Mouse (Mus musculus): ENCODE measurements around the gene Gse1.

The Gse1 gene

DNA sequence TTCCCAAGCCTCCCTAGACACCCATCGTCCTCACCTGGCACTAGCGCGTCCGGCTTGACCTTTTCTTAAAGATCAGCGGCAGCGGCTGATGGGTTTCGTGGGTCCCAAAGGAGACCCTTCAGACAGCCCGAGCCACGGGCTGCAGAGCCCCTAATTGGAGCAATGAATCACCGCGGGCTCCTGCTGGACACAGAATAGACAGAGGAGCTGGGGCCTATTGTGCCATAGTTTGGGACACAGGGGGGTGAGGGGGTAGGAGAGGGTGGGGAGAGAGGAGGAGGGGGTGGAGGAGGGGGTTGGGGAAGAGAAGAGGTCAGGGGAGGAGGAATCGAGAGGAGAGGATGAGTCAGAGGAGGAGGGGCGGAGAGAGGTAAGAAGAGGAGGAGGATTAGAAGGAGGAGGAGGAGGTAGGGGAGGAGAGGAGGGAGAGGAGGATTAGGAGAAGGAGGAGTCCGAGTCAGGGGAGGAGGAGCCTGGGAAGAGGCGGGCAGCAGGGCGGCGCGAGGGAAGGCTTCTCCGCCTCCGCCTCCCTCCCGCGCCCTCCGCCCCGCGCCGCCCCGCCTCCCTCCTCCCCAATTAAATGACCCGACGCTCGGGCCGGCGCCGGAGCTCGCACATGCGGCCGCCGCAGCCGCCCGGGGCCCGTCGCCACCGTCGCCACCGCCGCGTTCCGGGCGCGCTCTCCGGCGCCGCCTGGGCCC lies at the start of gene Gse1:
Gene Gse1 (plus strand): TSS at position 566 of the 701 bp plus-strand sequence.
- DNase-seq = peak; percentile 61

DNA sequence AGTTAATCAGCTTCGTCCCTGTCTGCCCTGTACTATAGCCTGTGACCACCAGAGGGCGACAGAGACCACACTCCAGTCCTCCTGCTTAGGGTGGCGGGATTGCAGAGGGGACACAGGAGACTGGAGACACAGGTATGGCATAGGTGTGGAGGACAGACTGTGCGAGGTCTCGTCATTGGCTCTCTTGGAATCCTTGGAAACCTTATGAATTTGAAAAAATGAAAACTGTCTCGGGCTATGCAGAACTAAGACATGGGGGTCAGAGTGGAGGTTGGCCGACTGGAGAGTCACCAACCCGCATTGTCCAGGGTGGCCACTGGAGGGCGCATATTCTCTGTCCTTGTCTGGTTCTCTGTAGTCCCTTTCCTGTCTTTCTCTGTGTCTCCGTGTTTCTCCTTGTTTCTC lies 49.2 kb upstream of the Gse1 start:
- peak; percentile 95 for DNase-seq

DNA sequence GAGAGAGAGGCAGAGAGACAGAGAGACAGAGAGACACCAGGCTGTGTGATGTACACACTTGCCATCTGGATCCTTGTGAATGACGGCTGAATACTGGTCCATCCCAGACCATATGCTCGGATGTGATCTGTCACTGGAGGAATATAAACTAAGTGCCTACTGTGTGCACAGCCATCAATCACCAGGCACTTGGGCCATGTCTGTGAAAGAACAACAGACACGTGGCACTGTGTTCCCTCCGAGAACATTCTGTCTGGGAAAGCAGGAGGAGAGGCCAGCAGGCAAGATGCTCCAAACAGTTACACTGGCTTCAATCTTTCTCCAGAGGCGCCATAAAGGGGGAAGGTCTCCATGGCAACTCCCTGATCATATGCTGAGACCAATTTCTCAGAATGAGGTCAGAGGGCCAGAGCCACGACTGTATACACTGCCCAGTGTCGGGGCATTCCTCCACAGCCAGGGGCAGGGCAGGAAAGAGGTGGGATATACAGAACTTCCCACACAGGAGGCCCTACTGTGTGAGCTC lies 47.7 kb upstream of the Gse1 start:
- DNase-seq = no peak

DNA sequence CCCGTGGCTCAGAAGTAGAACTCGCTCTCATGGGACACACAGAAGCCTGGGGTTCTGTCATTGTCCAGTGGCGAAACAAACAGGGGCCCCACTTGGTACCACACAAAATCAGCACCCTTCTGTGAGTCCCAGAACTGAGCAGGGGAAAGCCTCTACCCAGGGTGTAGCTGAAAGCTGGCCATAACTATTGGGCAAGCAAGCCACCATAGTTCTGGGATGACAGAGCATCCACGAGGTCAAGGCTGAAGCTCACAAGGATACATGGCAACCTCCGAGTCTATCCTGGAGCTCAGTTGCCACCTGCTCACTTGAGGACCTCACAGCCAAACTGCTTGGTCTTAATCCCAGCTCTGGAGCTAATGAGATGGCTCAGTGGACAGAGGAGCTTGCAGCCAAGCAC lies 47.0 kb upstream of the Gse1 start:
- no peak for DNase-seq

DNA sequence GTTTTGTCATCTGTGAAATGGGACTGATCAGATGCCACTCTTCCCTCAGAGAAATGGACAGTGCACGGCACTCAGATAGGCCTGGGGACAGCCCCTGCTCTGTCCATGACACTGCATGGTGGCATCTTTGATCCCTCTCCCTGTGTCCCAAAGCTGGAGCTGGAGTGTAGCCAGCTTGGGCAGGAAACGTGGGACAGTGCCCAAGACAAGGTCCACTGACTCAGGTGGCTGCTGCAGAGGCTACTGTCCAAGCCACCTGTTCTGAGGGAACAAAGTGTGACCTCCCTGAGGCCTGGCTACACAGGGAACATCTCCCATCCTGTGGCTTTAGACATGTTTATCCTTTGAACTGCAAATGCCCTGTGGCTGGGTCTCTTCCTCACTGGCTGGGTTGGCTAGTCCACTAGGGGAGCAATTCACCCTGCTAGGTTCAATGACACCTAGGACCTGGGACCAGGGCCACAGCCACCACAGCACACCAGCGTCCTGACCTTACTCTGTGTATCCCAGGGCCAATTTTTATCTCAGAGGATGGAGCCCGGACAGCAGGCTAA lies 46.3 kb upstream of the Gse1 start:
- DNase-seq = no peak

DNA sequence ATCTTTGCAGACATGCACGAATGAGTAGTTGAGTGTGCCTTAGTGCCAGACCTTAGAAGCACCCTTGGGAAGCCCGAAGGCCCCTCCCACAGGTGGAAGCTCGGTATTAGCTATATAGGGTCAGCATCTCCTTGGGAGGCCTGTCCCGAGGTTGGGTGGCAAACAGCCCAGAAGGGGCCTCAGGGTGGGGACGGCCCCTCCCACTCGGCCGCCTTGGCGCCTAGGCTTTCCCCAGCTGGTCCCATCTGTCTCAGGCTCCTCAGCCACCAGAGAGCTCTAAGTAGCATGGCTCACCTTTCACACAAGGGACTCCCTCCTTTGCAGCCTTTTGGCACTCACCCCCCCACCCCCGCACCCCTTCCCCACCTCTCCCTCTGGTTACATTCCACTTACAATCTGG lies 43.9 kb upstream of the Gse1 start:
- no peak for DNase-seq

DNA sequence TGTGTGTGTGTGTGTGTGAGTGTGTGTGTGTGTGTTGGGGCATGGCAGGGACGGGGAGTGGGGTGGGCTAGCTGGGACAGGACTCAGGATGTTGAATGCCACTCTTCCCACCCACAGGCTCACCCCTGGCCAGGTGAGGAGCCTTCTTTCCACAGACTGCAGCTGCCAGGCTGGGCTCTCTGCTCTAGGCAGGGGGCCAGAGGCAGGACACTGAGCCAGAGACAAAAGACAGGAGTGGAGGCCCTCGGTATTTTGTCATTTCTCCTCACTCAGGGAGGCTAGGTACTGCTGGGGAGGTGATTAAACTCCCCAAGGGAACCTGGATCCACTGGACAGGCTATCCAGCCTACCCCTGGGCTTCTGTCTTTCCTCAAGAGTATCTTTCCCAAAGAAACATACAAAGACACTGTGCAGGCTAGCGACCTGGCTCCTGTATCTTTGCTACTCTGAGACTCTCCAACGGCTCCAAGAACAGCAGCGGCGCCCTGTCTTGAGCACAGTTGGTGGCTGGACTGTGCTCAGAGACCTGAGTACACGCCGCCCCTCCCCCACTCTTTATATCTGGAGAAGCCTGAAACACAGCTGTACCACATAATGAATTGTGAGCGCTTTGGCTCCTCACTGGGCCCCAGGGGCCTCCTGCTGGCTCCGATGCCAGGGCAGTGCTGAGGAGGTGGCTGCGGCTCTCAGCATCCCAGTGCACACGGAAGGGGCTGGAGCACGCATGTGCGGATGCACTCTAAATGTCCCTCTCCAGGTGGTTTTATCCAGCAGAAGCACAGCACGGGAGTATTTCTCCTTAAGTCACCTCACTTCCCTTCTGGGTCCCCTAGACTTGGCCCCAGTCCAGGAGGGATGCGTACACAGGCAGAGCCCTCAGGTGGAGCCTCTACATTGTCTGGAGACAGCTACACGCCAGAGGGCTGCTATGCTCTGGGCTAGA lies 43.1 kb upstream of the Gse1 start:
- DNase-seq = no peak

DNA sequence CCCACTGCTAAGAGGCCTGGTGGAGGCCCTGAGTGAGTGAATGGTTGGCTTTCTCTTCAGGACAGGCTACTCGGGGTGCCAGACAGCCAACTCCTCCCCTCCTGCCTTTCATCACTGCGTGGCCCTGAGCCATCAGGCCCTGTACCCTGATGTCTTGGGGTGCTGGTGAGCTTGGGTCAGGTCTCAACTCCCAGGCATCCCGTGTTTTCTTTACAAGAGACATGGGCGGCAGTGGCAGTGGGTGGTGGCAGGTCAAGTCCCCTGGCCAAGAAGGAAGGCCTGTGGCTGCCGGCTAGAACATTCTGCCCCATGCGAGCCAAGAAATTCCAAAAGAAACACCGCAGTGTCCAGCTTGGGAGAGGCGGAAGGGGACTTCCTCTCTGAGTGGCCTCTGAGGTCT lies 41.8 kb upstream of the Gse1 start:
- DNase-seq = no peak

DNA sequence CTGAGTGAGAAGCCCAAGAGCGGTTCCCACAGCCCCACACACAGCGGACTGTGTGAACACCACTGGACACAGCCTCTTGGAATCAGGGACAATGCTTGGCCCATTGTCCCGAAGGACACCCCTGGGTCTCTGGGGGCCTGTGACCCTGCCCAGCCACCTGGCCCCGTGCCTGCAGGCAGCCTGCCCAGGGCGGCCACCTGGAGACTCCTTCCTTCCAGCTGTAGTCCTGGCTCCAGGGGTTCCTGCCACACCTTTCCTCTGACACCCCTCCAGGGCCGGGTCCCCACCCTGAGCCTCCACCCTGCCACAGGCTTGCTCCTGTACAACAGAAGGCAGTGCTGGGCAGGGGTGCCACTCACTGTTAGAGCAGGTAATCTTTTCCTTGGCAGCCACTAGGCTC lies 39.7 kb upstream of the Gse1 start:
- no peak for DNase-seq

DNA sequence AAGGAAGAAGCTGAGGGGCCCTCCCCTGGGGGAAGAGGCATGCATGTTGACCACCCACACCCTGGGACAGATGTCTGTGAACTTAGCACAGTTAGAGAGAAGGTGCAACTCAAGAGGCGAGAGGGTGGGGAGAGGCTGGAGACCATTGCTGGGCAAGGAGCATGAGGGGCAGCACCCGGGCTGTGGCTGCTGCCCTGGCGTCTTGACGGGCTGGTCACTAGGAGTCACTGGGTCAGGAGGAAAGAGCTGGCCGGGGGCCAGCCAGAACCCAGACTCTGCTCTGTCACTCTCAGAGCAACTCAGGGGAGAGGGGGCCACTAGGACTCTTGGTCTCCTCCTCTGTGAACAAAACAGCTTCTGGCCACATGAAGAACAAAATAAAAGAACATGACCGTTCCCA lies 38.8 kb upstream of the Gse1 start:
- no peak for DNase-seq

DNA sequence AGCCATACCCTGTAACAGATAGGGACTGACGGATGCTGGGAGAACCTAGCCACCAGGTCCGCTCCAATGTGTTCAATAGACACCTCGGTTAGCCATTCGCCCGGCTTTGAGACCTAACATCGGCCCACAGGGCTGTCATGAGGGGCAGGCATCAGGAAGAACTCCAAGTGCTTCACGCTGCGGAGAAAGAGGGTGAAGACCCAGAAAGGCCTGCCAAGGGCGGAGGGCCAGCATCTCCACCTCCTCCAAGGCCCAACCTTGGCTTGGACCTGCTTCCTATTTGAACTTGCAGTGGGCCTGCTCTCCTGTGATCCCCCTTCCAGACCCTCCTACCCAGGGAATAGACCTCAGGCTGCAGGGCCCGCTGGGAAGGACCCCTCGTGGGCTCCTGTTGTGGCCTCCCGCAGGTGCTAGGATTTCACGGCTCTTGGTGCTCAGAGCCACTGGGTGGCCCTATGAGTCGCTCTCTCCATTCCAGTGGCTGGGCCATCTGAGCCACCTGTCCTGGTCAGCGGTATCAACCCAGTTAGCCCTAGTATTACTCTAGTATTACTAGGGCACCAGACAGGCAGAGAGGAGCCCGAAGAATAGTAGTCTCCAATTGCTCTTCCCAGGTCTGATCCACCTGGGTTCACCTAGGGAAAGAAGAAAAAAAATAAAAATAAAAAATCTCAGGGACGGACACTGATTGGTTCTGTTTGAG lies 38.0 kb upstream of the Gse1 start:
- DNase-seq = no peak

DNA sequence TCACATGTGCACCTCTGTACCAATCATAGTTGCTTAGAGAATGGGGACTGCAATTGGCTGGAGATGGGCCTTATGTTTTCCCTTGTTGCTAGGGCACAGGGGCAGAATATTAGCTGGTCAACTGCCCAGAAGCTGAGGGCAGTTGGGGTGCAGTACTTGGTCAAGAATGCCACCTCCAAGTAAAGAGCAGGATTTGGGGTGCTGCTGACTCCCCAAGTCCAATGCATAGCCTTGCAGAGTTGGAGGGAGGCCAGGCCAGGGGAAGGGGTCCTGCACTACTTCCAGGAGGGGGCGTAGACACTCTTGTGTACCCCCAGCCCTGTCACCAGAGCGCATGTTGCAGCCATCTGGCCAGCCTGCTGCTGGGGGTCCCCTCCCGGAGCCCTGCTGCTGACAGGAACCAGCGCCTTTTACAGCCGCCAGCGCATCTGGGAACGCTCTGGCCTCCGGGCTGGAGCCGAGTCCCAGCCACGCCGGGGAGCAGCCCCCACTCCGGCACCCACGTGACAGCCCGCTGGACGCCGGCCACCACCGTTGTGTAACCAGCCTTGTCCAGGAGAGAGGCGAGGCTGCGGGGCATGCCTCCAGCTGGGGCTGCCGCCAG lies 37.3 kb upstream of the Gse1 start:
- peak; percentile 84 for DNase-seq

DNA sequence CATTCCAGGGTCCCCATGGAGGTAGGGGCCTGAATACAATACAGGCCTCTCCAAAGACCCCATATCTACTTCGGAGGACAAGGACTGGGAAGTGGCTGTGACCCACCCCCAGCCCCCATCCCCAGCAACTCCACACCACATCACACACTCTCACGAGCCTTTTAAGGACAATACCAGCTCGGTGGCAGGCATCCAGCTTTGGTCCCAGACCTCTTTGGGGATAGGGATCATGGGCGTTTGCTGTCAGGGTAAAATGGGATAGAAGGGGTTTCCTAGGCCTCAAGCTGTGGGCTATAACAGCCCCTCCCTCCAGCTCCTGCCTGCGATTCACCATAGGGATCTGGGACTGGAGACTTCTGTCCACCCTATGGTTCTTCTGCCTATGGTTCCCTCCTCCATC lies 36.6 kb upstream of the Gse1 start:
- DNase-seq = no peak

DNA sequence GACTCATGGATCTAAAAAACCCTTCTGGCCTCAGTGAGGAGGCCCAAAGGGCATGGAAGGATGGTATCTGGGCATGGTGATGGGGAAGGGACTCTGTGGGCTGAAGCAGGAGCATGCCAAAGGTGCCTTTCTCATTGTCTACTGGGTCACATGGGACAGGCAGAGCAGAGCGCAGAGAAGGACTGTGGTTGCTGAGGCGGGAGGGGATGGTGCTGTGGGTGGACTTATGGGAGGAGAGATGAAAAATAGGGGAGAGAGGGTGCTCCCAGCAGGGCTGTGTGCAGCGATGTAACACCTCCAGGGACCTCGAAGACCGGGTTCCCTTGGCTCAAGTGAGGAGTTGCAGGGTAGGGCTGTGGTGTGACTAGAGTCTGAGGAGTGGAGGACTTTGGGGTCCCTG lies 36.1 kb upstream of the Gse1 start:
- DNase-seq = no peak

DNA sequence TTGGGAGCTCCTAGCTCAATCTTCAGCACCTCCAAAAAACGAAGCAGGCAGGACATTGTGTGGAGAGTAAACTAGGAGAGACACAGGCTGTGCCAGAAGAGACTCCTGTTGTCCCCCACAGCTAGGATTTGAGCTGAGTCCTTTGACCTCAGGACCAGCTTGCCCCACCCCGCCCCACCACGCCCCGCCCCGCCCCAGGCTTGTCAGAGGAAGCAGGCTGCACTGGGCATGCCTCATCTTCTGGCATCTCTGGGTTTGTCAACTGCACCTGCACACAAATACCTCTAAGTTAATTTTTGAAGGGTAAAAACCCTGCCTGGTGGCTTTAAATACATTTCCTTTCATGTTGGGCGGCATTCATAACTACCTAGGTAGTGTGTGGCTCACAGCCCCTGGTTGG lies 26.9 kb upstream of the Gse1 start:
- no peak for DNase-seq

DNA sequence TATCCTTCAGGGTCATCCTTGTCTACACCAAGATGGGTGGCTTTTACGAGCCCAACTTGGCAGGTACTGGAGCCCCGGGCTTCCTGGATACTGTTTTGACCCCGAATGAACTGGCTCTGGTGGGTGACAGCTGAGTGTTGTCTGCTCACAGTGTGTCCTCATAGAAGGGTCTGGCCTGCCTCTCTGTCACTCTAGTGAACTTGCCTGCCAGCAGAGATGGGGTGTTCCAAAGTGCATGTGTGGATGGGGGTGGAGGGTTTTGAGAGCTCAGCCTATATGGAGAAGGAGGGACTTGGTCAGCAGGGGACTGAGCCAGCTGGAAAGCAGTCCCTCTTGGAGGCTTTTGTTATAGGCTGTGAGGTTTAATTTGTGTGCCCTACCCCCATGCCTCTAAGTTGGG lies 25.7 kb upstream of the Gse1 start:
- DNase-seq = no peak

DNA sequence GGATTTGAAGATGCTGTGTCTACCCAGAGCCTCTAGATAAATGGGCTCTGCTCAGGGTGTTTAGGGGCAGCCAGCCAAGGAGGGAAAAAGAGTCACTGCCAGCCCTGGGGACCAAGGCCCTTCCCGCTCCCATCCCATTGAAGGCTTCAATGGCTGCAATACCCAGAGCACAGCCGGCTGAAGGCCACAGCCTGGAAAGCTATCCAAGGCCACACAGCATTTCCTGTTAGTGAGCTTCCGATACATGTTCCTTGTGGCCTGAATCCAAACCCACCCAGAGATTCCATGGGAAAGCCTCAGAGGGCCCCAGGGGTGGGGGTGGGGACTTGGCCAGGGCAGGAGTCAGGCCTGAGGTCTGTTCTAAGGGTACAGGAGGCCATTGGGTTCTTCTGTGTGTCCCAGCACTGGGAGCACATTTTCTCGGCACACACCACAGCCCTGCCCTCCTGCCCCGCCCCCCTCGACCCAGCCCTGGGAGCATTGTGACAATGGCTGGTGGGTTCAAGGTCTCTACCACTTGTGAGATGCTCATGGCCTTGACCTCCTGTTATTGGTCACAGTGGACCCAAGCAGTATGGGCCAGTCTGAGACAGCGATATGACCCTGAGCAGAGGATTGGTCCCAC lies 23.4 kb upstream of the Gse1 start:
- DNase-seq = no peak

DNA sequence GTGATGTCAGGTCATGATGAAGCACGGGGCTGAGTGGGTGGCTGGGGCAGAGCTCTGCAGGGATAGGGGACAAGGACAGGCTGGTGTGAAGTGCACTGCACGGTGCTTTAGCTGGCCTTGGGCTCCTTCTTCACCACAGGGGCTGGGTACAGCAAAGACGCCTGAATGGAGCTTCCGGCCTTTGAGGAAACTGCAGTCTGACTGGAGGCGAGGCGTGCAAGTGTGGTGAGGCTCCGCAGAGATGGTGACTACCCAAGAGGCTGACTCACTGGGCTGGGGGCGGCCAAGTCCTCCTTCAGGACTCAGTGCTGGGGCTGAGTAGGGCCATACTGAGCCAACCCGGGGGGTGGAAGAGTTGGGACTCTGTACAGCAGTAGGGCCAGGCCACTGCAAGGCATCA lies 22.3 kb upstream of the Gse1 start:
- no peak for DNase-seq

DNA sequence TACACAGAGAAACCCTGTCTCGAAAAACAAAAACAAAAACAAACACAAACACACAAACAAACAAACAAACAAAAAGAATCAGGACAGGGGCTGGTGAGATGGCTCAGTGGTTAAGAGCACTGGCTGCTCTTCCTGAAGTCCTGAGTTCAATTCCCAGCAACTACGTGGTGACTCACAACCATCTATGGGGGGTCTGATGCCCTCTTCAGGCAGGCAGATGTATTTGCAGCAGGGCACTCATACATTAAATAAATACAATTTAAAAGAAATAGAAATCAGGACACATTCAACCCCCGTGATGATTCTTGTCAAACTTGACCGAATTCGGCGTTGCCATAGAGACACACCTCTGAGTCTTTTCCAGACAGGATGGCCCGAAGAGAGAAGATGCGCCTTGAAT lies 20.9 kb upstream of the Gse1 start:
- no peak for DNase-seq

DNA sequence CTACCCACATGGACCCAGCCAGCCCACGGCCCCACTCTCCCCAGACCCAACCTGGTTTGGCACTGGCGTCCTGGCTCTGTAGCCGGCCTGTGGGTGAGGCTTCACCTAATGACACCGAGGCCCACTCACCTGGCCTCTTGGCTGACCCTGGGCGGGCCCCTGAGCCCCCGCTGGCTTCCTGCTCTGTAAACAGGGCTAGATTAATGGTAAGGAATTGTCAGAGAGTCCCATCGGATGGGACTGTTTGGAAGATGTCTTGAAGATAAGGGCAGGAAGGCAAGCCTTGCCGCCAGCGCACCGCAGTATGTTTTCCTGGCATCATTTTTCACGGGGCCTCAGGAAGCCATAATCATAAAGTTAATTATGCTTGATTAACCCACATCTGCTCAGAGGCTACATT lies 20.1 kb upstream of the Gse1 start:
- DNase-seq = no peak

DNA sequence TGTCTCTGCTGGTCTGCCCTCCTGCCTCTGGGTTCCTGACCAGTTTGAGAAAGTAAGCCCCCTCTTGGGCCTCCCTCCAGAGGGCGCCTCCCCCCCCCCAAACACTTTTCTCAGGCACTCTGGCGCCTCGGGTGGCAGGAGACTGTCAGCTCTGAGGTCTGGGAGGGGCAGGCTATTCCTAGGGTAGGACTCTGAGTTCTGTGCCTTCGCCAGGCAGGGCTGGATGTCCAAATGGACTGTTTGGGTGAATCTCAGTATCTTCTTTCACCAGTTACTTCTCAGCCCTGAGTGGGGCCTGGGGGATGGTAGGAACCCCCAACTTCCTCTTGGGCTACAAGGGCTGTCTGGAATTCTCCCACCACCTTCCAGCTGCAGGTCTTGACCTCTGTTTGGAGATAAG lies 16.9 kb upstream of the Gse1 start:
- DNase-seq = no peak

DNA sequence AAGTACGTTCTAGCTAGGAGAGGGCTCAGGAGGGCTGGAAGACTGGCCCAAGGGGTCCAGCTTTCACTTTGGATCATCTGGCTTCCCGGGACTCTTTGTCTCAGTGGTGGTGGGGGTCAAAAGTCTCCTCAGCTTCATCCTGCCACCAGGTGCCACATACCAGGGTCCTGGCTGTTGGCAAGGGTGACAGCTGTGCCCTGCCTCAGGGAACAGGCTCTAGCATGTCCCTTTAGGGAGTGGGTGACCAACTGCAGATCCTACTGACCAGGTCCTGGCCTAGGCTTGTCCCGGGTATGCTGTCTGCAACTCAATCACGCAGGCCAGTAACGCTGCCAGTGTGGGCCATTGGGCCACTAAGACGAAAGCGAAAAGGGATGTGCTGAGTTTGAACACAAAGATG lies 15.7 kb upstream of the Gse1 start:
- no peak for DNase-seq

Measured in cerebellum, adult 8-10 months (tissue).